Mouse (Mus musculus) embryonic fibroblast, embryonic 13.5 days (primary cell): ENCODE results near the gene Meis2.

Source experiments
- CTCF ChIP-seq: IDR thresholded peaks from 2 replicates; pipeline ENCODE4 v1.5.1; 2011; ENCODE audit warnings: mild to moderate bottlenecking, control low read depth, low read length, moderate library complexity, borderline replicate concordance; ENCODE audit not compliant: insufficient read depth
- POLR2A ChIP-seq: IDR thresholded peaks from 2 replicates; pipeline ENCODE4 v1.6.1; 2011; ENCODE audit warnings: low read depth, mild to moderate bottlenecking, control low read depth, low read length, moderate library complexity

- TF ChIP-seq CTCF (no peak), POLR2A (no peak)
These were observed 42.8 kb downstream of the Meis2 start for GRCm38 (mm10) chr2:116022876-116023275.
